Mouse (Mus musculus): ENCODE results near the gene Rbms2.
"Not testable (repeated sequence)": the region's sequence is repeated elsewhere in the genome, so short reads cannot be mapped to it uniquely, and the experiment has no call there.

Gene Rbms2

DNA sequence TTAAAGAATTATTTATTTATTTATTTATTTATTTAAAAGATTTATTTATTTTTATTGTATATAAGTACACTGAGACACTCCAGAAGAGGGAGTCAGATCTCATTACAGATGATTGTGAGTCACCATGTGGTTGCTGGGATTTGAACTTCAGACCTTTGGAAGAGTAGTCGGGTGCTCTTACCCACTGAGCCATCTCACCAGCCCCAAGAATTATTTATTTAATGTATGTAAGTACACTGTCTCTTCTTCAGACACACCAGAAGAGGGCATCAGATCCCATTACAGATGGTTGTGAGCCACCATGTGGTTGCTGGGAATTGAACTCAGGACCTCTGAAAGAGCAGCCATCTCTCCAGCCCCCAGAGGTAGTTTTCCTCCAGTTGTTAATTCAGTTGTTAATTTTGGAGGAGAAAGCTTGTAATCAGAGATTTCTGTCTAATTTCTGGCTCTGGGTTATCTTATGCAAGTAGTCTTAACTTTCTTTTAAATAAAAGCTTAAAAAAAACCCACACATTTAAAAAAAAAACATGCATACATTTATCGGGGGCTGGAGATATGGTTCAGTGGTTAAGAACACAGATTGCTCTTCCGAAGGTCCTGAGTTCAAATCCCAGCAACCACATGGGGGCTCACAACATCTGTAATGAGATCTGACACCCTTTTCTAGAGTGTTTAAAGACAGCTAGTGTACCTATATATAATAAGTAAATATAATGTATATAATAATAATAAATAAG is 12.1 kb upstream of the Rbms2 start:
- DNase-seq, result not testable (repeated sequence)

DNA sequence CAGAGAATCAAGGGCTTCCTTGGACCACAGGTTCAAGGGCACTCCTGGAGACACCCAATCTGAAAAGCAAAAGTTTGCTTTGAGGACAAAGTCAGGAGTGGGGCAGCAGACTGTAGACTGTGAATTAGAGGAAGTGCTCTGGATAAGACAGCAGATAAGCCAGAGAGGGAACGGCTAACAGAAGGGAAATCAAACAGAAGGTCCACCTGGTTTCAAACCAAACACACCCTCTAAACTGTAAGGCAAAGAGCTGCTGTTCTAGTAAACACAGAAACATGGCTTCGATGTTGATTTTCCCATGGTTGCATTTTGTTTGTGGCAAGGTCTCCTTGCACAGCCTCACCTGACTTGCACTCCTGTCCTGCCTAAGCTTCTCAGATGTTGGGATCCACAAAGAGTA is 11.4 kb upstream of the Rbms2 start:
- no peak for DNase-seq

DNA sequence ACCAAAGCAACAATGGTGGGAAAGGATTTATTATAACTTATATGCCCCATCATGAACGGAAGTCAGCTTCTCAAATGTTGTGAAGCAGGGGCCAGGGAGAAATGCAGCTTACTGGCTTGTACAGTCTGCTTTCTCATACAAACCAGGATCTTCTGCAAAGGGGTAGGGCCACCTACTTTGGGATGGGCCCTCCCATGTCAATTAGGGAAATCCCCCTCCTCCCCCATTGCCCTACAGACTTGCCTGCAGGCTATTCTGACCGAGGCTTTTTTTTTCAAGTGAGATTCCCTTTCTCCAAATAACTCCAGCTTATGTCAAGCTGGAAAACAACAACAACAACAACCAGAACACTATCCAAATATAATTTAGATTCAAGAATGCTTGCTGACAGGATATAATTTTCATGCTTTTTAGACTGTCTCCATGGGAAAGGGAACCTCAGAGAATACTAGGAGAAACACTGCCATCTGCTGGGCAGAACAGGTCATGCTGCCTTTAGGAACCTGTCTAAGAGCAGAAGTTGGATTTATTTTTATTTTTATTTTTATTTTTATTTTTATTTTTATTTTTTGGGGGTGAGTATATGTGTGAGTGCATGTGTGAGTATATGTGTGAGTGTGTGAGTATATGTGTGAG is 8.3 kb upstream of the Rbms2 start:
- peak; percentile 86 to 89 for DNase-seq

DNA sequence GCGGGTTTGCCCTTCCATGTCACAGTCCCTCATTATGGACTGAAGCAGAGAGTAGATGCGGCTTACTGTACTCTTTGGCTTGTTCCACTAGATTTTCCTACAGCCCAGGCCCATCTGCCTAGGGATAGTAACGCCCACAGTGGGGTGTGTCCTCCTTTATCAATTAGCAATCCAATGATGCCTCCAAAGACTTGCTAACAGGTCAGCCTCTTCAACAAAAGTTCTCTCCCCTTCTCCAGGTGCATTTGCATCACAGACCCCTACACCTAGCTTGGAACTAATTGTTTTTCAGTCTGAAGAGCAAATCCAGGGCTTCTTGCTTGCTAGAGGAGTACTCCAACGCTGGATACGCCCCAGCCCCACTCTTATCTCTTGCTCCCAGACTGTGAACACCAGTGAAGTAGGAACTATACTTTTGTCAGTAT is 7.1 kb upstream of the Rbms2 start:
- DNase-seq, result no peak

DNA sequence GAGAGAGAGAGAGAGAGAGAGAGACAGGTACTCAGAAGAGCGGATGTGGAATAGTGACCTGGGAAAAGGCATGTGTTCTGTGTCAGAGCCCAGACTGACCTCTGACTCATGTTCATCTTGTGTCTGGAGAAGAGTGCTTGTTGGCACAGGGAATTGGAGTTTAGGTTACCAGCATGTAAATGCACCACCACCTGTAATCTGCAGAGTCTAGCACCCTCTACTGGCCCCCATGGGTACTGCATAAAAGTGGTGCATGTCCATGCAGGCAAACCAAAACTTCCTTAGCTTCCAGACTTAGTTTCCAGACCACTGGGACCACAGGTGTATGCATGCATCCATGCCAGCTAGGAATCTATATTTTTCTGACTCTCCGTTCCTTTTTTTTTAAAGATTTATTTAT is 5.9 kb upstream of the Rbms2 start:
- peak; percentile 88 to 92 for DNase-seq

DNA sequence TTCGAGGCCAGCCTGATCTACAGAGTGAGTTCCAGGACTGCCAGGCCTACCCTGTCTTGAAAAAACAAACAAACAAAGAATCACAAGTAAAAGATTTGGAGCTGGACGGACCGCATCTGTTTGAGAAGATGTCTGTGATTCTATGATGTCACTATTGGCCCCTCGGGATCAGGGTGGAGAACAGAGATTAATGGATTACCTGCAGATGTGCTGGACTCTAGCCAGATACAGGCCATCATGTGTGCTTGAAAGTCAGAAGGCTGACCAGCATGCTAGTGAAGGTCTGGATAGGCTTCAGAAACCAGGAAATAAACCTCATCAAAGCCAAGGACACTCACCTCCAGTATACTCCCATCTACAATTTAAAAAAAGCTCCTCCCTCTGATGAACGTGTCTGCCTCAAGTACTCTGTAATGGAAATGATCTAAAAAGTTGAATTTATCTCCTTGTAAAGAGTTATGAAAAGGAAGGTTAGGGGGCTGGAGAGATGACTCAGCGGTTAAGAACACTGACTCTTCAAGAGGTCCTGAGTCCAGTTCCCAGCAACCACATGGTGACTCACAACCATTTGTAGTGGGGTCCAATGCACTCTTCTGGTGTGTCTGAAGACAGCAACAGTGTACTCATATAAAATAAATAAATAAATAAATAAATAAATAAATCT is 5.3 kb upstream of the Rbms2 start:
- no peak for DNase-seq

DNA sequence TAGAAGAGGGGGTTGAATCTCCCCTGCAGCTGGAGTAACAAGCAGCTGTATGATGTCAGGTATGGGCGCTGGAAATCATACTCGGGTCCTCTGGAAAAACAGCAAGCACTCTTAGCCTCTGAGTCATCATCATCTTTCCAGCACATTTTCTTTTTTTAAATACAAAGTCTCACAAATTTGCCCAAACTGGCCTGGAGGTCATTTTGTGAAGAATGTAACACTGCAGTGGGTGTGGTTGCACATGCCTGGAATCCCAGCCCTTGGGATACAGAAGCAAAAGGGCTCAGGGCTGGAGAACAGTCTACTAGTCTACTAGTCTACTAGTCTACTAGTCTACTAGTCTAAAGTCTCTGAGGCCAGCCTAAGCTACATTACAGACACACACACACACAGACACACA is 4.2 kb upstream of the Rbms2 start:
- DNase-seq, result no peak

DNA sequence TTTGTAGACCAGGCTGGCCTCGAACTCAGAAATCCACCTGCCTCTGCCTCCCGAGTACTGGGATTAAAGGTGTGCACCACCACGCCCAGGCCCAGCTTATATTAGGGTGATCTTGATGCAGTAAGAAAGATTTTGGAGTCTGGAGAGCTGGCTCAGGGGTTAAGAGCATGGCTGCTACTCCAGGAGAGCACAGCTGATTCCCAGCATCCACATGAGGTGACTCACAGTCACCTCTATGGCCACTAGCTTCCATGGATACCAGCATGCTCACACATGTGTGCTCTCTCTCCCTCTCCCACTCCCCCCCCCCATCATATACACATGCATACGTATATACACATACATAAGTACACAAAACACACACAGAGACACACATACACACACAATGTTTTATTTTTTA is 2.8 kb downstream of the Rbms2 start:
- no peak for DNase-seq

DNA sequence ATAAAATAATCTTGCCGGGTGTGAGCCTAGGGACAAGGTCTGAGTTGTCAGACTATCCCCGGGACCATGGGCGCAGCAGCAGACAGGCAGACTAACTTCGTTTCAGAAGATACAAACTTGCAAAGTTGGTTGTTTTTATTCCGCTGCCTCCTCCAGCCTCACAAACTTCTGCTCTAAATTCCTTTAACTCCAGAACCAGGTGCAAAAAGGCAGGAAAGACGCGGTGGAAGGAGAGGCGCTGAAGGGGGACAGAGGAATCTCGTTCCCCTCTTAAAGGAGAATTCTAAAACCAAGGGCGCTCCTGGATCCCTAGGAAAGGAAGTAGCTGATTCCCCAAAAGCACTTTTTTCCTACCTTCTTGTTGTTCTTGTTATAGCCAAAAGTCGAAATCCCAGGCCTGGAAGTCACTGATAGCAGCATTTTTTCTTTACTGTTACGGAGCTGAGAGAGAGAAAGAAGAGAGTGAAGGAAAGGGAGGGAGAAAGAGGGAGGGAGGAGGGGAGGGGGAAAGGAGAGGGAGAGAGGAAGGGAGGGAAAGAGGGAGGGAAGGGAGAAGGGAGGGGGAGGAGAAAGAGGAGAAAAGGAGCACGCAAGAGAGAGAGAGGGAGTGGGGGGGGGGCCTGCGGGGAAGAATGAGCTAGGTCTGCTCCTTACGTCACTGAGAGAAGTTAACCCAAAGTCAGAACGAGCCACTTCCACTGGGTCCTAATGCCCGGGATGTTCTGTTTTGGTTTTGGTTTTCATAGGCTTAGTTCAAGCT is 3.9 kb downstream of the Rbms2 start:
- peak; percentile 80 to 86 for DNase-seq

DNA sequence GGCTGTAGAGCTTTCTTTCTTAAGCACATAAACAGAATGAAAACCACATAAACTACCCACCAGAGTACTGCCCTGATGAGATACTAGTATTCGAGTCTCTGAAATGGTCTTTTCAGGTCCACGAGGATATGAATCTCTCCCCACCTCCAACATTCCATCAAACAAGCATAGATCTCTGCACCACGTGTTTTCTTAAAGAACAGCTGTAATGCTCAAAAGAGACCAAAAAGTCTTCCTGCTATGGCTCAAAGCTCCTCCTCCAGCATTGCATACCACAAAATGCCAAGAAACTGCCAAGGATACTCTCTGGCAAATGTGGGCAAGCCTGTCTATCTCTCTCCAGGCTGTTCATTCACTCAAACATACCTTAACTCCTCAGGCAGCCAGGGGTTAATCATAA is 4.8 kb downstream of the Rbms2 start:
- no peak for DNase-seq

DNA sequence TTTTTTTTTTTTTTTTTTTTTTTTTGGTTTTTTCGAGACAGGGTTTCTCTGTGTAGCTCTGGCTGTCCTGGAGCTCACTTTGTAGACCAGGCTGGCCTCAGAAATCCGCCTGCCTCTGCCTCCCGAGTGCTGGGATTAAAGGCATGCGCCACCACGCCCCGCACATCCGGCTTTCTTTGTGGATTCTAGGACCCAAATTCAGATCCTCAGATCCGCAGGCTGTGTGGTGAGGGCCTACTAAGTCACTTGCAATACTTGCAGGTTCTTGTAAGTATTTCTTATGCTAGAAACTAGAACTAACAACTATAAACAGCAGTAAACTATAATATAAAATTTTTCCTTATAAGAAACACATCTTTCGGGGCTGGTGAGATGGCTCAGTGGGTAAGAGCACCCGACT is 8.7 kb downstream of the Rbms2 start:
- not testable (repeated sequence) for DNase-seq

DNA sequence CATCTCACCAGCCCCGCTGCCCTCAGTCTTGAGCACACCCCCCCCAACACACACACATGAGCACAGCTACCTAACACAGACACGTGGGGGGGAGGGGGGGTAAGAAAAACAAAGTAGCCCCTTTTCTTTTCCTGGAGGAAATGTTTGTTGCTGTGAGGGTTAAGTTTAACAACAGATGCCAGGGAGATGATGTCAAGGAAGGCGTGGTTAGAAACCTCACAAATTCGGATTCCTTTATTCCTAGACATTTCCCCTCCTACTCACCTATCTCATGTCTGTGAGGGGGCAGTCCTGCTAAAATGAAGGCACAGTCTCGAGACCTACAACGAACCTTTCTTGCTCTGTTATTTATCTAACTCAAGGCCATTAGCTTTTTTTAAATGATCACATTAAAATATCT is 13.0 kb downstream of the Rbms2 start:
- DNase-seq, result no peak

DNA sequence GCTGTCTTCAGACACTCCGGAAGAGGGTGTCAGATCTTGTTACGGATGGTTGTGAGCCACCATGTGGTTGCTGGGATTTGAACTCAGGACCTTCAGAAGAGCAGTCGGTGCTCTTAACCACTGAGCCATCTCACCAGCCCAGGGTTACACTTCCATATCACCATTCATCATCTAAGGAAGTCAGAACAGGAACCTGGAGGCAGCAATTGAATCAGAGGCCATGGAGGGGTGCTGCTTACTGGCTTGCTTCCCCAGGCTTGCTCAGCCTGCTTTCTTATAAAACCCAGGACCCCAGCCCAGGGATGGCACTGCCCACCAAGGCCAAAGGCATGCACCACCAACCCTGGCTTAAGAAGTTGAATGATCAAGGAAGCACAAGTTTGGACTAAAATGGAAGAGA is 14.4 kb downstream of the Rbms2 start:
- DNase-seq, result not testable (repeated sequence)

DNA sequence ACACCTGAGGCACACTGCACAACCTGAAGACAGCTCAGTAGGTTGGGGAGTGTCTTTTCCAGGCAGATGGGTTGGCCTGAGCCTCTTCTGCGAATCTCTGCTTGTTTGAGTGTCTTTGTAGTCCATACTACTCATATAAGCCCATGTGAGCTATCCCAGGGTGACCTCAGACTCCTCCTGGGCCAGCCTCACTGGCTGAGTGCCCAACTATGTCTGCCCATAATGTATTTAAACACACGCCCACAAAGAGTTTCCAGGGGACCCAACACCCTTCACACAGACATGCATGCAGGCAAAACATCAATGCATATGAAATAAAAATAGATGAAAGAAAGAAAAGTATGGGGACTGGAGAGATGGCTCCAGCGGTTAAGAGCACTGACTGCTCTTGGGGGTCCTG is 26.1 kb downstream of the Rbms2 start:
- DNase-seq, result no peak

DNA sequence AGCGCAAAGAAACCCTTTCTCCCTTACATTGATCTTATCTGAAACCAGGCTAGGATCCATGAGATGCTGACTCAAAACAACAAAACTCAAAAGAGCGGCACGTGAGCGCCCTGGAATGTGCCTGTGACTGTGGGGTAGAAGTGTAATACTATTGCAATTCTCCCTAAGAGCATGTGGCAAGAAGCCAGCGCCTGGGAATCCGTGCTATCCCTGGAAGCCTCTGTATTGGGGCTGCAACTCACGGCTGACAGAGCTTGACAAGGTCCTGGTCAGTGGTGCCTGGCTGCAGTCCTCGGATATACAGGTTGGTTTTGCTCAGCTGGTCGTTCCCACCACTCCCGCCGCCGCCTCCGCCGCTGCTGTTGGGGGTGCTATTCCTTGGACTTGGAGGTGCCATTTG is 29.2 kb downstream of the Rbms2 start:
- DNase-seq, result peak in 1 of 2 experiments; percentile 48

DNA sequence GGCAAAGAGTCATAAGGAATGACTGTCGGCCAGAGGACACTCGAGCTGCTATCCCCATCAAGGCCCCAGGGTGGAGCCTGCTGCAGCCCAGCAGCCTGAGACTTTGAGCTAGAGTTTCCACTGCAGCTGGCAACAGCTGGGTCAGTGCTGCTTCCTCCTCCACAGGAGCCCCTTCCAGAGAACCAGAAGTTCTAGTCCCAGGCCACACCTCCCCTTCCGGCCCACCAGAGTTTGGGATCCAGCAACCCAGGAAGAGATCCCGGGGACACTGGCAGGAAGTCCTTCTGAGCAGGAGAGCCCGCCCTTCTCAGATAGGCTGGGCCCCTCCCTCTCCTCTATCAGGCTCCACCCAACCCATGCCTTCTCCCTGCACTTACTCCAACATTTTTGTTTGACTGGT is 30.5 kb downstream of the Rbms2 start:
- DNase-seq, result peak in 1 of 2 experiments; percentile 18

DNA sequence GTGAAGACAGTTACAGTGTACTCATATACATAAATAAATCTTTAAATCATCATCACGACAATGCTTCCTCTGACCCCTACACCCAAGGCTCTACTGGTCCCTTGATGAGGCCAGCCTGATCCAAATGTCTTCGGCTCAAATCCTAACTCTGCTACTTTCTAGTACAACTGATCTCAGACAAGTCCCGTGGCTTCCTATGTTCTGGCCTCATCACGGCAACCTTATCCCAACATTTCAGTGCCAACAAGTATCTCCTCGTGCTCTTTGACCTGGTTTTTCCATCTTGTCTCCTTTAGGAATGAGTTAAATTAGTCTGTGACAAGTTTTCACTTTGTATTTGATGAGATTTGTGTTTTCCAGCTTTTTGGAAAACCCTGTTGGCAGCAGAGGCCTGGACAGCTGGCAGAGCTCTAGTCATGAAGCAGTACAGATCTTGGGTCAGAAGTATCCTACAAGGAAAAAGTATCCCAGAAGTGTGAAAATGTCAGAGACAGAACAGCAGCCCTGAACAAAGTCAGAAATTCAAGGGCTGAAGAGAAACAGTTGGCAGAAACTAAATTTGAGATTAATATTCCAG is 31.2 kb downstream of the Rbms2 start:
- no peak for DNase-seq

DNA sequence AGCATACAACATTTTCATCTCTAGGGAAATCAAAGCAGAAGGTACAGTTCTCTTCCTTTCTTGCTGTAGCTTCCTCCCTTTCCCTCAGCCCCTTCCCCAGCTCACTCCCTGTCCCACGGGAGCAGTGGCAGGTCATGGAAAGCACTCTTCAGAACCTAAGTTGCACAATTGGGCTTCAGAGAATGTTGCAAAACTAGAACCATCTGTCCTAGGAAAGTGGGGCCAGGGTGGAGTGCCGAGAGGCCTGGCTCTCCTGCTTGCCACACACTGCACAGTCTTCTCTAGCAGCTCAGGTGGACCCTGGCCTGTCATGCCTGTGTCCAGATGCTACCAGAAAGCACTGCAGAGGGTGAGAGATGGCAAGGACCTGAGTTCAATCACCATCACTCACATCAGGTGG is 35.1 kb downstream of the Rbms2 start:
- DNase-seq, result no peak

DNA sequence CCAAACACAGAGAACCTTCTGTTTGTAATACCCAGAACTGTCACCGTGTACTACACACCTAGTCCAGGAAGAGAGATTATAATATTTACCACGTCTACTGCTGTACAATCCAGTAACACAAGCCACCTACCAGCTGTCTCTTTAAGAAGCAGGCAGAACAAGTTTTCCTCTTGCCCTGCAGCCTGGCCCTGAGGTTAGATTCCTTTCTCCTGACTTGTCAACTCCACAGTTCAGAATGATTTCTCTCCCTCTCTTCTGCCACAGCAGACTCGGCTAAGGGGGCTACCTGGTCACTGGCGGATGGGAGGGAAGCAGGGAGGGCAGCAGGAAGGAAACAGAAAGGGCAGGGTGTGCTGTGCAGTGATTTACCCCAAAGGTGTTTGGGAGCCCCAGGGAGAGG is 36.4 kb downstream of the Rbms2 start:
- DNase-seq, result no peak

DNA sequence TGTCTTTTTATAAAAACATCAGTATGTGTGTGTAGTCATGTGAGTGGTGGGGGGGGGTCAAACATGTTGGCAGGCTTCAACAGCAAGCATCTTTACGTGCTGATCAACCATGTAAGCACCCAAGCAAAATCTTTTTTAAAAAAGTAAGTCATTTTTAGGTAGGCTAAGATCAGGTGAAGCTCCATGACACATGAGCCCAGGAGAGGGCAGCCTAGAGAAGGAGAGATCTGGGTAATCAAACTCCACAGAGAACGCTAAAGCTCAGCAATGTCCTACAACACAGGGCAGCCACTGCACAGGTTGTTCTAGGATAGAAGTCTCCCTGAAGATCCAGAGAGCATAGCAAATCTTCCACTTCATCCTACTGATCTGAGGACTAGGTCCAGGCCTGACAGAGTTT is 37.9 kb downstream of the Rbms2 start:
- peak; percentile 38 to 39 for DNase-seq

DNA sequence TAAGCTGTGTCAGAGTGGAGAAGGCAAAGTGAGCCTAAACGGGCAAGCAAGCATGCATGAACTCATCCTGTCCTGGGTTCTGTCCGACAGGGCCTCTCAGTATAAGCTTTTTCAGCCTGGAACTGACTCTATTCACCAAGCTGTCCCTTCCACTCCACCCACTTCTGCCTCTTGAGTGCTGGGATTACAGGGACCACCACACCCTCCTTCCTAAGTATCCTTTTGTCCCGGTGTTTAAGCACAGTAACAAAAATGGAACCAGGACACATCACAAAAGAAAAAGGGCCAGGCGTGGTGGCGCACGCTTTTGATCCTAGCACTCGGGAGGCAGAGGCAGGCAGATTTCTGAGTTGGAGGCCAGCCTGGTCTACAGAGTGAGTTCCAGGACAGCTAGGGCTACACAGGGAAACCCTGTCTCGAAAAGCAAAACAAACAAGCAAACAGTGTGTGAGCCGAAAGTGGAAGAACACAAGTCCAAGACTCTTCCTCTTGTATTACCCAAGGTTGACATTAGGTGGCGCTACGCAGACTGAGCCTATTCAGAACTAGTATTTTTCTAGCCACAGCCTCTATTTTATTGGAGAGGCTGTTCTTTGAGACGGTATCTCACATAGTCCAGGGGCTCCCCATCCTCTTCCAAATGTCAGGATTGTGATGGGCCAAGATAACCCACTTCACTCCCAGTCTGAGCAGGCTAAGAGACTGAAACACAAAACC is 39.7 kb downstream of the Rbms2 start:
- peak; percentile 68 to 84 for DNase-seq

DNA sequence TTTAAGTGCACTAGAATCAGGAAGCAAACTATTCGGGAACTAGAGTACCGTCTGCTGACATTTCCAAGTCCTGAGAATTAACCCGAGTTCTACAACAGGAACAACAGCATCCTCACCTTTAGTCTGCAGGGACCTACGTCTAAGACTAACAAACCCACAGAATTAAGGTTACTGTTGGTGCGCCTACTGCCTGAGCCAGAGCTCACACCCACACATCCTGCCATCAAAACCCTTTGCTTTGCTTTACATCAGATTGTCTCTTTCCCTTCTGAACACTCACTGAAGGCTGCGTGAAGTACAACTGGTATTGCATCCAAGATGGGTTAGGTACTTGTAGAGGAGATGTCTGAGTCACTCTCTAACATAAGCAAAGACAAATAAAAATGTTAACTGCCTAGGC is 44.7 kb downstream of the Rbms2 start:
- no peak for DNase-seq

Measured in cerebellum, postnatal 10 days (tissue).